Mouse (Mus musculus) urinary bladder, adult 2 months (tissue): ENCODE measurements around the gene Hmg20a. TPM values are rescaled to one million over a fixed set of nuclear protein-coding genes. Genes with fewer than 3 reads are reported as not detected.

ENCODE experiments used
- DNase-seq: peaks from one replicate; pipeline ENCODE4 v3.0.0; 2022; ENCODE audit warnings: low spot score
- polyA plus RNA-seq: library from polyadenylated mRNA; depleted of rRNA; stranded (reverse); fragments of >200 nt; gene quantifications from 2 replicates; pipeline ENCODE4 v1.2.3, GENCODE M21; 2012

The Hmg20a gene
- polyA plus RNA-seq, 1 experiment, result 34.3 TPM

DNA sequence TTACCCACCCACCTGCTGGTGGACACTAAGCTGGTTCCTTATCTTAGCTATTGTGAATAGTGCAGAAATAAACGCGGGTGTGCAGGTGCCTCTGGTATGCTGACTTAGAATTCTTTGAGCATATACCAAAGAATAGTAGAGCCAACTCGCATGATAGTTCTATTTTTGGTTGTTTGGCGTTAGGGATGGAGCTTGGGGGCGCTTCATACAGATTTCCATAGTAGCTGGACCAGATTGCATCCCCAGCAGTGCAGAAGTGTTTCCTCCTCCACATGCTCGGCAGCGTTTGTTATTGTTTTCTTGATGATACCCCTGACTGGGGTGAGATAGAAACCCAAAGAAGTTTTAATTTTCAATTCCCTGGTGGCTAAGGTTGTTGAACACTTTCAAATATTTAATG lies 21.3 kb downstream of the Hmg20a start:
- DNase-seq, result no peak

DNA sequence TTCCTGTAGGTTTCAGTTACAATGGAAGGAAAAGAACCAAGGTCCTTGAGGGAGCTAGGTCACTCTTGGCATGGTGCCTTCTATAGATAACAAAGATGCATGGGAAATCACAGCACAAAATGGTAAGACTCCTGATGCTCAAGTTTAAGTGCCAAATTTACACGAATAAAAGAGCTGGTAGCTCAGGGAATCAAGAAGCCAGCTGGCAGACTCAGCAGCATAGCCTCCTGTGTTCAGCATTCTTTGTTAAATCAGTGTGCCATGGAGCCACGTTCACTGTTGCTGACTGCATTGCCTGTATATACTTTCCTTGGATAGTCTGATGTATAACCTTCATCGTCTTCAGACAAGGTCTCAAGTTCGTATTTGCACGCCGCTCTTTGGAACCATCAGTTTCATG lies 33.2 kb downstream of the Hmg20a start:
- DNase-seq, result no peak

DNA sequence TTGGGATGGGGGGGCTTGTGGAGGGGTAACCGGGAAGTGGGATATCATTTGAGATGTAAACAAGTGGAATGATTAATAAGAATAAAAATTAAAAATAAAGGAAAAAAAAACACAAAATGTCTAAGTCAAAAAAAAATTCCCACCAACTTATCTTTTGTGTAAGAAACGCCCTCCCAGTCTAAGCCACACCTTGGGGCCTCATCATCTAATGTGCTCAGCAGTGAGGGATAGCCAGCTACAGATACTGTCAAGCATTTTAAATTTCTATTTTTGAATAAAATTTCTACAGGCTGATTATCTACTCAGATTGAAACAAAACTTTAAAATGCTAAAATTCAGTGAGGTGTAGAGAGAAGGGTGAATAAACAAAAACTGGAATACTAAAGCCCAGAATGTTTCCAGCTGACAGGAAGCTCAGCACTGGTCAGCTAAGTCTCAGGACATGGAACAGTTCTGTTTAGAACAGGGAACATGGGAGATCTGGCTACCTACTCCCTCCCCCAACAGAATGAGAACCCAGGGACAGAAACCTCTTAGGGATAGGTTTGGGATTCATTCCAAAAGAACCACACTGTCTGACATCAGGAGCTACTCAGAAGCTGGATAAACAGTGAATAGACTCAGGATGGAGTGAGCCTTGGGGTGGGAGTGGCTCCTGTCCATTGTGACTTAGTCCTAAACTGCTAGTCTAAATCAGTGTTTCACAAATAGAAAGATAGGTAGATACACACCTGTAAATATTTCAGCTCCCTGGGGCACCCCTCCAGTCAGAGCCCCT lies 34.8 kb downstream of the Hmg20a start:
- DNase-seq, result no peak

DNA sequence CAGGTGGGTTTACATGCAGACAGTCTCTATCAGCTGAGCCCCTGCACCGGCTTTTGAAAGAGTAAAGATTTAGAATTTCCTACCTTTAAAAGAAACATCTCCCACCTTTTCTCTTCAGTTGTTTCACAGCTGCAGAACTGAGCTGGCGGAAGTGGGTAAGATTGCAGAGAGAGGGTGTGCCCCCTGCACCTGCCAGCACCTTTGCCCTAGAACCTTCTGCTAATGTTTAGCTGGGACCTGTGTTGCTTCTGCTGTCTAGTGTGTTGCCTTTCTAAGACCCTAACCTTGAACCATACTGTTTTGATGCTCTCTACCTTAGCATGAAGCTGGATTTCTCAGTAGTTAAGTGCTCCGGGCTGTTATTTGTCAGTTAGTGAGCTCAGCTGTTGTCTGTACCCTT lies 38.0 kb downstream of the Hmg20a start:
- DNase-seq, result no peak

DNA sequence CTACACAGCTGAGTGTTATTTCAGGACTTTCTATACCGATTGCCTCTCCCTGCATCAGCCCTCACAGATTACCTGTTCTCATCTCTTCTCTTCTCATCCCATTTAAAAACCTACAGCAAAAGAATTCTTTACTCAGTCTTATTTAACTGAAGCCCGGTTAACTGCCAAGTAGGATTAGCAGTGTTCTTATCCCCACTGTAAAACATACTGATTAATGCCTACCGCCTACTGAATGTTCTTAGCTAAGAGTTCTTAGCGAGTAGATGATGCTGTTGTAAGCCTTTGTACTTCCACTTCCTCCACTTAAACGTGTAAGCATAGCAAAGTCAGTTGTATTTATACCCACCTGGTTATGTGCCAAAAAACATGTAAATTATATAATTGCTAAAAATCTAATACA lies 42.6 kb downstream of the Hmg20a start:
- no peak for DNase-seq

DNA sequence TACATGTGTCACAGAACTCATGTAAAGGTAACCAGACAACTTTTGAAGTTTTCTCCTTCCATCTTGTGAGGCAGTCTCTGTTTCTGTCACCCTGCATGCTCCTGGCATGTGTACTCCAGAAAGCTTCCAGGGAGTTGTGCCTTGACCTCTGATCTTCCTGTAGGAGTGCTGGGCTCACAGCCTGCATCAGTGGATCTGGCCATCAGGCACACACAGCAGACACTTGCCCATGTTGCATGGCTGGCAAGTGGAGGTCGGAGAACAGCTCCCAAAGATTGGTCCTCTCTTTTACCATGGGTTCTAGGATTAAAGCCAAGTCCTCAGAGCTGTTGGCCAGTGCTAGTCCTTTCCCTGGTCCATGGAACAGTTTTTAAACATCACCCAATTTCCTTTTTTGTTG lies 44.2 kb downstream of the Hmg20a start:
- DNase-seq, result no peak

DNA sequence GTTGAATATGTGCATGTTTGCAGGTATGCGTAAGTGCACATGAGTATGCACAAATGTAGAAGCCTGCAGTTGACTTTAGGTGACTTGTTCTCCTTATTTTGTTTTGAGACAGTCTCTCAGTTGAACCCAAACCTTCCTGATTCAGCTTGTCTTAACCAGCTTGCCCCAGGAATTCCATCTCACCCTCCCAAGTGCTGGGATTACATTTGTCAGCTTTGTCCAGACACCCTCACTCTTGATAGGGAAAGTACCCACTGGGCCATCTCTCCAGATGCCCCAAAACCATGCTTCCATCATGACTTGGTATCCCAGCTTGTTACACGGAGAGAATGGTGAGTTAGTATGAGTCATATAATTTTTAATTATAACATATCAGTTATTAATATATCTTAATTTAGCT lies 44.6 kb downstream of the Hmg20a start:
- DNase-seq, result no peak

DNA sequence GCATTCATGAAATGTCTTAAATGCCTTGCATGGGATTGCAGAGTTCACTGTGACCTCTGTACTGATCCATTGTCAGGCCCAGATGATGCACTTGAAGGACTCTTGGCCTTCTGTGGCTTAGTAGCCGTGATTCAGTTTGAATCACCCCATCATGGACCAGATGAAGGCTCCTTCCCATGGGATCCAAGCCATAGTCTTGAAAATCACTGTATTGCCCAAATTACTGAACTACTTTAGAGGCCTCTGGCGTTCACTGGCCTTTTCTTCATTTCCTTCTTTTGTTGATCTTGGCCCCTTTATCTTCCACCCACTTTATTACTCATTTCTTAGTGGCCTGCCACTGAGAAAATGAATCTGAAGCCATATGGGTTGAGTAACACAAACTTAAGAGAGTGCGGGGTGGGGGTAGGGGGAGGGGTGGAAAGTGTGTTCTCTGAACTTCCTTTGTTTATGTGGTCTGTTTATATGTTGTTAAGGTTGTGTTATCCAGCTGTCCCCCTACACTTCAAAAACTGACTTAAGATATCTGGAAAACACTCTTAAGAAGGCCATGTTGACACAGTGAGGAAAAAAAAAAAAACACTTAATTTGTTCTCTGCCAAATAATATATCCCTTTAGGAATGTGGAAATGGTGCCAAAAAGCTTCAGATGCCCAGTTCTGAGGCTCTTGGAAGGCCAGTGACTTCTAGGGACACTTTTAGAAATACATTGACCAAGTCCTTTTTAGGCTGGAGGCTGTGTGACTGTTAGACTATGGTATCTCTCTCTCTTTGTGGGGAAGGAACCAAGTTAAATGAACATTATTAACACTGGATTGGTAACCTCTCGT lies 45.5 kb downstream of the Hmg20a start:
- DNase-seq, result no peak

DNA sequence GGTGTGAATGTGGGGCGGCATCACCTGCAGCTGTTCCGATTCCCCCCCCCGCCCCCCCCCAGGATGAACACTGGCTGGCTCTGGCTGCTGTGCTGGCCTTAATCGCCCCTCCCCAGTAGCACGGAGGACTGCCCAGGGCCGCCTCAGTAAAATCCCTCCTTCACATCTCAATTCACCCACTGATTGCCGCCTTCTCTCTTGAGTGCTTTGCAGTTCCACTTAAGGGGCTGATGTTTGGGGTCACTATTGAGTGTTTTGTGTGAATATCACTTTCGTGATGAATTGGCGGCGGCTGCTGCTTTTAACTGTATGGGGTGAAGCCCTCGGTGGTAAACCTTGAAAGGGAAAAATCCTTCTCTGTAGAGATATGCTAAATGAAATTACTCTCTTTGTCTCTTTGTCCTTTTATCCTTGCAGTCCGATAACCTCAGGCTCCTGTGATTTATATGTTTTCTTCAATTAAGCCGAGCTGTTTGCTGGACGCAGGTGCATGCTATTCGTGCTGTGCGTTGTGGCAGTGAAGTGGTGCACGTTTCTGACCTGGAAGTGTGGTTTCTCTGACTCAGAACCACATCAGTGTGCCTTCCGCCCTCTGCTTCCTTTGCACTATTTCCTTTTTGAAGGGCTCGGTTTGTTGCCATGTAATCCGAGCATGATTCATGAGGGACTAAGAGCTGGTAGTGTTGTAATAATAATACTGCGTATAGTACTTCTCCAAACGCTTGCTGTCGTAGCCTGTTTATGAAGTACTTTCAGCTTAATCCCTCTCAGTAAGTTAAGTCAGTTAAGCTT lies 46.6 kb downstream of the Hmg20a start:
- no peak for DNase-seq

DNA sequence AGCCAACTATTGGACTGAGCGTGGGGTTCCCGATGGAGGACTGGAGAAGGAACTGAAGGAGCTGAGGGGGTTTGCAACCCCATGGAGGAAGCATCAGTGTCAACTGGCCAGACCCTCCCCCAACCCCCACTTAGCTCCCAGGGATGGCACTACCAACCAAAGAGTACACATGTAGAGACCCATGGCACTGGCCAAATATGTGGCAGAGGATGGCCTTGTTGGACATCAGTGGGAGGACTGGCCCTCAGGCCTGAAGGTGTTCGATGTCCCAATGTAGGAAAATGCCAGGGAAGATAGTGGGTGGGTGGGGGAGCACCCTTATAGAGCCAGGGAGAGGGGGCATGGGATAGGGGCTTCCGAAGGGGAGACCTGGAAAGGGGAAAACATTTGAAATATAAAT lies 47.8 kb downstream of the Hmg20a start:
- DNase-seq, result no peak

DNA sequence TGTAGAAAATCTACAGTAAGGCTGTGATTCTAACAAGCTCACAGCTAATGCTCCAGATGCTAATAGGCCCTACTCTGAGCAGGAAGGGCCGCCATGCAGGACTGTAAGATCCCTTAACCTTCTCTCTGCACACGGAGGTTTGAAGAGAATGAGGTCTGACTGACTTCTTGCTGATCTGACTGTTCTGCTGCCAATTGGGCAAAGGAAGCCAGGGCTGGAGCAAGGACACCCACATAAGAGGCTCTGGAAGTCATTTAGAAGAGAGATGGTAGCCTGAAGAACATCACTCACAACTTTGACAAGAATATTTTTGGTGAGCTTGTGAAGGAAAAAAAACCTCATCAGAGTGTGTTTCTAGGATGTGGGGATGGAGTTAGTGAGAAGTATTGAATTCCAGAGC lies 51.2 kb downstream of the Hmg20a start:
- no peak for DNase-seq

DNA sequence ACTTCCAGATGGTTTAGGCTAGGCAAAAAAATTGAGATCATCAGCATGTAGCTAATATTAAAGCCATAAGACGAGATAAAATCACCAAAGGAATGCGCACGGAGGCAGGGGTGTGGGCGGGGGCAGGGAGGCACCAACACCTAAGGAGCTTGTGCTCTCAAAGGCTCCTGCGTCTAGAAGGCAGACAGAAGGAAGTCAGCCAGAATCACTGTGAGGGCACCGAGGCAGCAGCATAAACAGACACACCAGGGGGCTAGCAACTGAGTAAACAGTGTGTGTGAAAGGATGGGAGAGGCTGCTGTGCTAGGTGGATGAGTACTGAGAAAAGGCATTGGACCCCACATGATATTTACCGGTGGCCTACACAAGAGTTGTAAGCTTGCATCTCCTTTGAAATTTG lies 51.9 kb downstream of the Hmg20a start:
- no peak for DNase-seq

DNA sequence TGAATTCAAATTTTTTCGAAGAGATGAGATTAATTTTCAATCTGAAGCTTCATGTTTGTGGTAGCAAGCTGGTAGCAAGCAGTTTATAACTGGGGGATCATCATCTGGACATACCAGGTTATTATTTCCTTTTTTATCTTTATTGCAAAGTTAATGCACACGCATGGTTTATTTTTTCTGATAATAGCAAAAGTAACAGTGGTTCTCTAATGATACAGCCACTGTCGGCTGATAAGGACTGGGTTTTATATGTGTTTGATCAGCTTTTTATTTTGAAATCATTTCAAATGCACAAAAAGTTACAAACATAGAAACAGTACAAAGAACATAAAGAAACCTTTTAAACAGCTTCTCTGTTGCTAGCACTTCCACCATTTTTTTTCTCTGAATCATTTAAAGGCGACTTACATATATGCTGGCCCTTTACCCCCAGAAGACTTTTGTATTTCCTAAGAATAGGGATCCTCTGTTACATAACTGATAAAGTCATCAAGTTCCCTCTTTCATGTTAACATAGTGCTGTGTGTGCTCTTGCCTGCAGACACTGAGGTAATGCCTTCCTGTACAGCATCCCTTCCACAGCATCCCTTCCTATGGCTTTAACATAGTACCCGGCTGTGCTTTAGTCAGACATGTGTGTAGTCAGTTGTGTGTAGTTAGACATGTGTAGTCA lies 60.7 kb downstream of the Hmg20a start:
- no peak for DNase-seq

DNA sequence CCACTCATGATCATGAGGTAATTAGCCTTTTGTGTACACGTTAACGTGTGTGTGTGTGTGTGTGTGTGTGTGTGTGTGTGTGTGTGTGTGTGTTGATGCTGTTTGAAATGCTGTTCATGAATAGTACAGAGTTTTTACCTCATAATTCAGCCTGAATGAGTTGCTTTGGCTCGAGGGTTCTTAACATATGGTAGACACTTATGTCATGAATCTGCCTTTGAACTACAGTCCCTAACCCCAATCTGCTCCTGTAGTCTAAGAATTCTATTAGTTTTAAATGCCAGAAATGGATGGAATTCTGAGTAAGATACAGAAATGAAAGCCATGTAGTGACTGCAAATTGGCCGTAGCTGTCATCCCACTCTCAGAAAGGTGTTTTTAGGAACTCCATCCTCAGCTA lies 64.2 kb downstream of the Hmg20a start:
- DNase-seq, result no peak

DNA sequence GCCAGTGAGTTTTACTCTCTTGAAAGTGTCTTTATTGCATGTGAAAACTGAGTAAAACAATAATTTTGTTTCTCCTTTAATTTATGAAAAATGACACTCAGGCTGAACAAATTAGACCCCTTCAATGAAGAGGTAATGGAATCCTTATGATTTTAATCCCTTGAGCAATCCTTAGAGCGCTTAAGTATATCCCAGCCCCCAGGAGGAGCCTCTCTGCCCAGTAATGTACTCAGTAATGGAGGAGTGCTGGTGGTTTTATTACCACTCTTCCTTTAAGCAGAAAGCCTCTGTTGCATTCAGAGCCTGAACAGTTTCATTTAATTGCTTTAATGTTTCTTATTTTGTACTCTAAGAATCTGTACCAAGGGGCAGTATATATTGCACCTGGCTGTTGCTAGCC lies 67.0 kb downstream of the Hmg20a start:
- DNase-seq, result no peak

DNA sequence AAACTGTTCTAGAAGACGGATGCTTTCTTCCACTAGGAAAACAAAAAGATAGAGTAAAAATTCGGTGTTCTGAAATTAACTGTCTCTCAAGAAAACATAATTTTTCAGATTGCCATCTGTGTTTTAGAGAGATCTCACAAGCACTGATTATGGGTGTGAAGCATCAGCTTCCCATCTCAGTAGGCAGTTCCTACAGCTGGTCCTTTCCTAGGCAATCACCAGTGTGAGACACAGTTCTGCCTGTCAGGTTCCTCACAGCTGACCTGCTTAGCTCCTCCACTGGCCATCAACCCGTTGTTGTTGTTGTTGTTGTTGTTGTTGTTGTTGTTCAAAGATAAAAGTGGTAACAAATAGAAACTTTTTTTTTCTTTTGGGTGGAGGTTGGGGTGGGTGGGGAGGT lies 67.7 kb downstream of the Hmg20a start:
- DNase-seq, result no peak

DNA sequence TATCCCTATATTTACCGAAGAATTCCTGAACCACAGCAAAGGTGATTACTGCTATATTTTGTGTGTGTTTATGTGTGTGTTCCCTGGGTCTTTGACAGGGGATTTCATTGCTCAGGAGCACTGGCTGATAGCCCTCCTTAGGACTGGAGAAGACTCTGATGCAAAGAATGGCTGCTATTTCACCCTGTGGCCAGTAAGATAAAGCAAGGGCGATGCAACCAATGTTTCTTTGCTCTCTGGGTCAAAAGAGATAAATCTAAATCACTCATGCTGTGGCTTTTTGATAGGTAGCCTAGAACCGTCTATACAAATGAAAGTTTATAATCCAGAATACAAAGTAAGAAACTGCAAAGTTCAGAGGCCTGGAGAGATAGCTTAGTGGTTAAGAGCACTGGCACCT lies 69.2 kb downstream of the Hmg20a start:
- DNase-seq, result no peak

DNA sequence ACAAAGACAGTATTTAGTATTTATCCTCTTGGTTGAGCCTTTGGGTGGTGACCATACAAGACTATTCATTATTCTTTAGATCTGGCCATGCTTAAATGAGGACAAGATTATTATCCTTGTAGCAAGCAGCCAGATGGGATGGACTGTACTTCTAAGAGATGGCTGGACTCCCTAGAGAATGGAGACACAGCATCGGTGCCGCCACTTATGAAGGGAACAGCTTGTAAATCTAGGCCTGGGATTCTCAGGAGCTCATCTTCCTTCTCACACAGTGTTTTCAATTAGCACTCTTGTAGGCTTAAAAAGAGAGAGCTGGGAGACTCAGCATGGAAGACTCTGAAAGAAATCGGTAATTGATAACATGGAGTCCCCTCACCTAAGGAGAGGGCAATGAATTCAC lies 74.0 kb downstream of the Hmg20a start:
- DNase-seq, result no peak

DNA sequence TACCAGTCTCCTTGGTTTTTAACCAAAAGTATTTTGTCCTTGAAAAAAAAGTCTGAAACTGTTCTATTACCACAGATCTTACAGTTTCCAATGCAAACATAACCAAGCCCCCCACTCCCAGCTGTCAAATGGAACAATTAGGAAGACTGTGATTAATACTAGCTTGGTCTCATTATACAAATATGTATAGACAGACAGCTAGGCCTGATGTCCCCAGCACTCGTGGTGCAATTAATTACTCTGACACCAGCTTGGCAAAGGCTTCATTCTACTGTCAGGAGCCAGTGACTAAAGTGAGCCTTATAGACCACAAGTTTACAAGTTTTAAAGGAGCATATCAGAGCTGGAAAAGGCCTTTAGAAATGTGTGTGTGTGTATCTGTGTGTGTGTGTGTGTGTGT lies 74.5 kb downstream of the Hmg20a start:
- DNase-seq, result no peak

DNA sequence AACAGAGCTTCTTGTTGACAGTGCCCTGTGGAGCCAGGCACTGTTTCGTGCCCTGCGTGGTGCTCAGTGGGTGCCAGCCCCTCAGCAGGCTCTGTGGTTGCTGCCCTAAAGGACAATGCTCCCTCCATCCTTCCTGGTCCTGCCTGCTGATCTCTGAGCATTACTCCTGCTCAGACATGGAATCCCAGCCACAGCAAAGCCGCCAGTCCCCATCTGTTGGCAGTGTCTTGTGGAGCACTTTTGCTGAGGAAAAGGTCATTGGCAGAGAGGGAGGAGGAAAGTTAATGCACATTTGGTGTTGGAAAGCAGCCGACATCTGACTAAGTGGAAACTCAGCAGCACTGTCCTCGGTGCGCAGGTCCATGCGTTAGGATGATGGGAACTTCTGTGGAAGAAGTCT lies 76.7 kb downstream of the Hmg20a start:
- DNase-seq, result no peak

DNA sequence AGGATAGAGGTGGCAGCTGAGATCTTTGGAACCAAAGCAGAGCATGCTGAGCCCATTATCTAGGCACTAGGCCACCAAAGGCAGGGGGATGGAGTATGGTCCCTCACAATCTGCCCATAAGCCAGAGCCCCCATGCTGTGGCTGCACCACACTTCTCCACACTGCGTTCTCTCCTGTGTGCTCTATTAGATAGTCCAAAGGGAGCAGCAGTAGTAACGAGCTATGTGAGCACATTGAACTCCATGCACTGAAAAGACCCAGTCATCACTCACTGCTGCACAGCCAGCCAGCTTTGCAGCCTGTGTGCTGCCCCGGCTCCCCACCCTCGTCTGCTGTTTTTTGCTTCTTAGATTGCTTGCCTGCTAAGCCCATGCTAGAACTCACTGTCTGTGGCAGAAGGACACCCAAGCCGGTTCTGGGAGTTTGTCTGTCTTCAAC lies 77.4 kb downstream of the Hmg20a start:
- DNase-seq, result no peak

DNA sequence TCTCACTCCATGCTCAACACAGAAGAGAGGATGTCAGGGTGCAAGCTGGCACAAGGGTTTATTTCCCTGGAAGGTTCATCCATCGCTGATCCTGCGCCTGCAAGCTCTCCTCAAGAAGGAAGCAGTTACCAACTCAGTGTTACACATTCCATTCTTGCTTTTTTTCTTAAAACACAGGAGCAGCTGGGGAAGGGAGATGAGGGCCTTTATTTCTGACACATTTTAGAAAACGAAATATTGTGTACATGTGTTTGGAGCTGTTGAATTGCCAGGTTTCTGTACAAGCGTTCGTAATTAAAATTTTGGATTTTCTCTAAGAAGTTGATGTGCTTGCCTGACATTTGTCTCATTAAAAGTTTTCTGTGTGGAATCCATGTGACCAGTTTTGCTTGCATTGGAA lies 78.2 kb downstream of the Hmg20a start:
- DNase-seq, result no peak
